Mouse (Mus musculus): Measurements from ENCODE around the gene Sox2.

Sox2 gene

GRCm38 (mm10) chr3:34643067-34643466 lies 7.1 kb upstream of the Sox2 start:
- no peak for DNase-seq (ENCODE audit: extremely low spot score, low read depth, low spot score)

DNA sequence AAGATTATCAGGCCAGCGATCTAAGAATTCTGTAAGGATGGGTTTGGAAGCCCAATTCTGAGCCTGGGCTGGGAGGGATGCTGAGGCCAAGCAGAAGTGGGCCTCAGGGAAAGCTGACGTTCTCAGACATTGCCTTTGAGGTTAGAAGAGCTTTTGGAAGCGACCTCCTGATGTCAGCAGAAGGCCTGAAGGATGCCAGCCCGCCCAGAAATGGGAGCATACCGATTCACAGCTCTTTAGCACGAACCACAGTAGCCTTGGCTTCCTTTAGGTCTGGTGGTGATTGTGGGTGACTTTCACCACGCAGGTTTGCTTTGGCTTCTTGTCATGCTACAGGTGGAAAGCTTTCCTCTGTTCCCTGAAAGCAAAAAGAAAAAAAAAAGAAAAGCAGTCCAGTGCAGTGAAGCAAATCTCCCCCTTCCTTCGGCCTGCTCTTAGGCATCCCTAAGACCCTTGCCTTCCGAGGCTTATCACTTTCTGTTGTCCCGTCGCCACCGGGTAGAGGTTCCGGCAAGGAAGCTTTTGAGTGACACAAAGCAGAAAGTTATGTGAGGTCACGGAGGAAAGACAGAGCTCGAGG lies 6.6 kb upstream of the Sox2 start:
- no peak for DNase-seq (ENCODE audit: extremely low spot score, low read depth, low spot score)

DNA sequence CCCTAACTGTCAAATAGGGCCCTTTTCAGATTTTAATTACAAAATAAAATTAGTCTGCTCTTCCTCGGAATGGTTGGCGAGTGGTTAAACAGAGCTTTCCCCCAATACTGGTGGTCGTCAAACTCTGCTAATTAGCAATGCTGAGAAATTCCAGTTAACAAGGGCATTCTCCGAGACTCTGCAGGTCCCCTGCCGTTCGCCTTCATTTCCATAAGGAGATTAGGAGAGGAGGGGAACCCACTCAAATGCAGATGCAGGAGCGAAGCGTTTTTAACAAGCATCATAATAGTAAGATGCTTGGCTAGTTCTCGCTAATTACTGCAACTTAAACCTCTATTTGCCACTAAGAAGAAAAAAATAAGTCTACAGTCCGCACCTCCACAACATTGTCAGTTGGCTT lies 4.0 kb upstream of the Sox2 start:
- no peak for DNase-seq (ENCODE audit: extremely low spot score, low read depth, low spot score)

DNA sequence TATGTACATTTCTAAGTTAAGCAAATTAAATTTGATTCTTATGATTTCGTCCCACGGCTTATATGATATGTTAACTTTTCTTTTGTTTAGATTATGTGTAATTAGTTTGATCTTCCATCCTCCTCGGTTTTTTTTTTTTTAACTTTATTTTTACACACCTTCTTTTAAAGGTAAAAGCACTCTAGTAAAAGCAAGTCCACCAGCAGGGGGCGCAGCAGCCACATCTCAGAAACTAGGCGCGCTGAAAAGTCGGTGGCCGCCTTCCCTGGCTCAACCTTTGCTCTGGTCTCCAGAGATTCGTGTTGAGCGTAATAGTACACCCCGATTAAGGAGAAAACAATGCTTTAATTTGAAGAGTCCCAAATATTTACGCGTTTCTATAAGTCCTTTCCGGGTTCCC lies 2.5 kb upstream of the Sox2 start:
- DNase-seq (ENCODE audit: extremely low spot score, low read depth, low spot score): no peak

GRCm38 (mm10) chr3:34648105-34648832 lies 1.9 kb upstream of the Sox2 start:
- no peak for DNase-seq (ENCODE audit: extremely low spot score, low read depth, low spot score)

DNA sequence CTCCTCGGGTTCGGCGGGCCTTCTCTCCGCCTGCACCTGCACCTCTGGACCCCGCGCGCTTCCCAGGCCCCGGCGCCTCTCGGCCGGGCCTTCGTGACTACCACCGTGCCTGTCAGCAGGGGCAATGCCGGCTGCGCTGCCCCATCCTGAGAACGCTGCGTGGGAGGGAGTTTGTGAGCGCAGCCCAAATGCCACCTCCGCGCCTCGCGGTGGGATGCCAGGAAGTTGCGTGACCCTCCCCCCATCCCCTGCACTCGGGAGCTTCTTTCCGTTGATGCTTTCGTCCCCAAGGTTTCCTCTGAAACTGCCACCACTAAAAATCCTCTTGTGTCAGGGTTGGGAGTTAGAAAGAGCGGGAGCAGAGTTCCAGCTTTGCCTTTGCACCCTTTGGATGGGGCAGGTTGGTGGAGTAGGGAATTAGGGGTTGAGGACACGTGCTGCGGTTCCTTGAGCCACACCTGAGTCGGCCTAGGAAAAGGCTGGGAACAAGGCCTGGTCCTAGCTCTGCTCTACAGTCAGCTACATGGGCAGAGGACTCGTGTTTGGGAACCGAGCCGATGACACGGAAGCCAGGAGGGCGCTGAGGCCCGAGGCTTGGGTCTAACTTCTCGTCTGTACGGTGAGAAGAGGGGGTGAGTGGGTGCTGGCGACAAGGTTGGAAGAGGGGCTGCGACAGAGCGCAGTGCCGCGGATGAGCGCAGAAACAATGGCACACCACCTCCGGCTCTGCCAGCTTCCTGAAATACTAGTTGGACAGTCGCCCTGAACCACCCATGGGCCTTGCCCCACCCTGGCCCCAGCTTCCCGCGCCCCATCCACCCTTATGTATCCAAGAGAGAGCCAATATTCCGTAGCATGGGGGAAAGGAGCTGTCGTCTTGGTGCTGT lies 1.1 kb upstream of the Sox2 start:
- DNase-seq (ENCODE audit: extremely low spot score, low read depth, low spot score): no peak

GRCm38 (mm10) chr3:34650621-34651361 lies 586 bp downstream of the Sox2 start:
- no peak for DNase-seq (ENCODE audit: extremely low spot score, low read depth, low spot score)

DNA sequence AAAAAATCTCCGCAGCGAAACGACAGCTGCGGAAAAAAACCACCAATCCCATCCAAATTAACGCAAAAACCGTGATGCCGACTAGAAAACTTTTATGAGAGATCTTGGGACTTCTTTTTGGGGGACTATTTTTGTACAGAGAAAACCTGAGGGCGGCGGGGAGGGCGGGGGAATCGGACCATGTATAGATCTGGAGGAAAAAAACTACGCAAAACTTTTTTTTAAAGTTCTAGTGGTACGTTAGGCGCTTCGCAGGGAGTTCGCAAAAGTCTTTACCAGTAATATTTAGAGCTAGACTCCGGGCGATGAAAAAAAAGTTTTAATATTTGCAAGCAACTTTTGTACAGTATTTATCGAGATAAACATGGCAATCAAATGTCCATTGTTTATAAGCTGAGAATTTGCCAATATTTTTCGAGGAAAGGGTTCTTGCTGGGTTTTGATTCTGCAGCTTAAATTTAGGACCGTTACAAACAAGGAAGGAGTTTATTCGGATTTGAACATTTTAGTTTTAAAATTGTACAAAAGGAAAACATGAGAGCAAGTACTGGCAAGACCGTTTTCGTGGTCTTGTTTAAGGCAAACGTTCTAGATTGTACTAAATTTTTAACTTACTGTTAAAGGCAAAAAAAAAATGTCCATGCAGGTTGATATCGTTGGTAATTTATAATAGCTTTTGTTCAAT lies 1.4 kb downstream of the Sox2 start:
- no peak for DNase-seq (ENCODE audit: extremely low spot score, low read depth, low spot score)

DNA sequence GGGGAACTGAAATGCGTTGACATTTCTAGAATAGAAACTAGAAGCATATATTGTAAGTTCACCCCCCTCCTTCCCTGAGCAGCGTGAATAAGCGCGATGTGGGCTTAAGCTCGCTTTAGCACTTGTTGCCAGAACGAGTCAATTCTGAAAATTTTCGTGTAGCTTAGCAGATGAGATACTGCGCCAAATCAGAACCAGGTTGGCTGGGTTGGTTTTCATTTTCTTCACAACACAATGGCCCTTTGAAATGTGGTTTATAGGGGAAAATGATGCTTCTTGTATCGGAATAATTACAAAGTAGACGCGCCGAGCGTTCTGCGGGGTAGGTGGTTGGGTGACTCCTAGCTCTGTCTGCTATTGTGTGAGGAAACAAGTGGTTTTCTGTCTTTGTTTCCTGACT lies 2.4 kb downstream of the Sox2 start:
- no peak for DNase-seq (ENCODE audit: extremely low spot score, low read depth, low spot score)

- DNase-seq (ENCODE audit: extremely low spot score, low read depth, low spot score): no peak
Measured at GRCm38 (mm10) chr3:34653235-34653976, 3.2 kb downstream of the Sox2 start.

GRCm38 (mm10) chr3:34653977-34654500 lies 3.8 kb downstream of the Sox2 start:
- no peak for DNase-seq (ENCODE audit: extremely low spot score, low read depth, low spot score)

DNA sequence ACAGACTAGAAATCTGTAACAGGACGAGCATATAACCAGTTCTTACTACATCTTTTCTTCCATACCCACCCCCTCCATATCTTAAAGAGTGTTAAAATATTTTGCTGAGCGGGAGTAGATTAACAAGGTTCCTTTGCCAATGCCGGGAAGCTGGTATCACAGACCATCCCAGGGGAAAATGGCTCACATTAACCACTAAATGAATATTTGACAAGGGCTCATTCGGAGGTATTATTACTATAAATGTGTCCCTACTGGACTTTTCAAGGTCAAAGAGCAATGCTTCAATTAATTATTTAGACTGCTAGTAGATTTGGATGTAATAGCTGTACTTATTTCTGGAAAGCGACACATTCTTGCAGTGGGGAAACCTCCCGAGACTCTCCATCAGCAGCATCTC lies 4.6 kb downstream of the Sox2 start:
- no peak for DNase-seq (ENCODE audit: extremely low spot score, low read depth, low spot score)

- no peak for DNase-seq (ENCODE audit: extremely low spot score, low read depth, low spot score)
Measured at GRCm38 (mm10) chr3:34655311-34656075, 5.3 kb downstream of the Sox2 start.

DNA sequence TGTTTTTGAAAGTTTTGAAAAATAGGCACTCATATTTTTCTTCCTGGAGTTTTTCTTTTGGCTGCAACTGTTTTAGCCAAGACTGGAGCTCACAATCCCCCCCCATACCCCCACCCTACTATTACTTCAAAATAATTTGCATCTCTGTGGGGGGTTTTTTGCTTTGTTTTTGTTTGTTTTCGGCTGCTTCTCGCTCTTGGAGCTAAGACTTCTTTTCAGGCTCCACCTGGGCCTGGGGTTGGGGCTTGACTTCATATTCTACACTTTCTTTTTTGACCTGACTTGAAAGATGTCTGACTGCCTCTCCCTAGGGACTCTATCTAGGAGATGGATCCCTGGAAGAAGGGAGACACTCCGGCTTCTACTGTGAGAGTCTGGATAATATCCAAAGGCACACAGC lies 5.9 kb downstream of the Sox2 start:
- no peak for DNase-seq (ENCODE audit: extremely low spot score, low read depth, low spot score)

DNA sequence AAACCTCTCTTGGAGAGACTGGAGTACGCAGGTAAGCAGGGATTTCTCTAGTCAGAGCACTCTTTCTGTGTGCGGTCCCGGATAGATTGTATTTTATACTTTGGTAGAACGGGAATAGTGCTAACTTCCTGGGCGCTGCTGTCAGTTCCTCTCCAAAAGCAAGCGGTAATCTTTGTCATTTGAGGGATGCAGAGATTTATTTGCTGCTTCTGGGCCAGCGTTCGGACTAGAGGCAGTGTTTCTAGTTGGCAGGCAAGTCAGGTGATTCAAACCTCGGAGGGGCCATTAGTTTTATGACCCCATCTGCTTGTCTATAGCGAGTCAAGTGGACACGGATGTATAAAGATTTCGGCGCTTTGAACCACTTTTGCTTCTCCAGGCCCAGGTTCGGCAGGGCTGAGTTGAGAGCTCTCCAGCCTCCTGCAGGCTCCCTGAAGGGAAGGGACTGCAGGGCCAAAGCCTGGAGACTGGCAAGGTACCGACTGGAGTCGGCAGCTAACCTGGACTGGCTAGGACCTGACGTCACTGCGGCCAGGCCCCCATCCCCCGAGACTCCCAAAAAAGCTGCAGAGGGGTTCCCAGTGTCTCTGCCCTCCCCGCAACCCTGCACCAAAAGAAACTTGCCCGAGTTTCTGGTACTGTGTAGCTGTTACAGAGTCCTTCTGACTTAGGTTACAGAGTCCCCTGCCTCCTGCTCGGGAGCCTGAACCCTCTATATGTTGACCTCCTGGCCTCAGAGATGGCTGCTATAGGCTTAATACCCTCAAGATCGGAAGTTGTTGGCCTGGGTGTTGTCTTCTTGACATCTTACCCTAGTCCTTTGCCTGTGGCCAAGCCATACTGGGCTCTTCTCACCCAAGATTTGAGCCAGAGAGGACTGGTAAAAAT lies 6.9 kb downstream of the Sox2 start:
- no peak for DNase-seq (ENCODE audit: extremely low spot score, low read depth, low spot score)

GRCm38 (mm10) chr3:34657701-34658090 lies 7.5 kb downstream of the Sox2 start:
- no peak for DNase-seq (ENCODE audit: extremely low spot score, low read depth, low spot score)

- no peak for DNase-seq (ENCODE audit: extremely low spot score, low read depth, low spot score)
Measured at GRCm38 (mm10) chr3:34658241-34658965, 8.2 kb downstream of the Sox2 start.
